Mouse (Mus musculus) kidney, adult 2 months (tissue): ENCODE results near the gene Ldb3.

Source experiments
- CTCF ChIP-seq: fragments of 200-500 bp; conservative IDR thresholded peaks from 2 replicates; pipeline ENCODE4 v1.5.1; 2011; ENCODE audit warnings: low read depth, mild to moderate bottlenecking, control low read depth, low read length, moderate library complexity, mixed read lengths; ENCODE audit not compliant: insufficient read depth, insufficient read length
- POLR2A ChIP-seq: fragments of 200-500 bp; IDR thresholded peaks from one replicate; pipeline ENCODE4 v1.6.1; 2011; ENCODE audit warnings: low read depth, low read length, control low read depth

GRCm38 (mm10) chr14:34614551-34614950, 26.1 kb upstream of the Ldb3 start:
- no peak for TF ChIP-seq POLR2A
- no peak for TF ChIP-seq CTCF
